Mouse (Mus musculus) kidney, postnatal 4 days (tissue): ENCODE measurements around the gene Ran.
A peak's percentile ranks its signal among the peaks of the same experiment; 100 is the strongest.

ENCODE experiments used
- DNase-seq, 2 experiments: peaks; one replicate each; pipeline ENCODE4 v3.0.0; 2021; ENCODE audit warnings: mixed read lengths in 2 of 2

Gene Ran

GRCm38 (mm10) chr5:129015540-129015939, 4.3 kb upstream of the Ran start:
- DNase-seq: no peak

- DNase-seq: no peak
These were observed 3.5 kb upstream of the Ran start for GRCm38 (mm10) chr5:129016370-129016769.

- DNase-seq: no peak
These were observed 933 bp upstream of the Ran start for GRCm38 (mm10) chr5:129018782-129019489.

GRCm38 (mm10) chr5:129020300-129020668, 415 bp downstream of the Ran start:
- peak in 1 of 2 experiments; percentile 88 for DNase-seq

GRCm38 (mm10) chr5:129020731-129021130, 862 bp downstream of the Ran start:
- DNase-seq: peak; percentile 50 to 60

- no peak for DNase-seq
These were observed 5.2 kb downstream of the Ran start for GRCm38 (mm10) chr5:129025048-129025447.

GRCm38 (mm10) chr5:129025725-129026124, 5.9 kb downstream of the Ran start:
- DNase-seq: no peak

- no peak for DNase-seq
These were observed 6.3 kb downstream of the Ran start for GRCm38 (mm10) chr5:129026171-129026570.

- no peak for DNase-seq
These were observed 6.8 kb downstream of the Ran start for GRCm38 (mm10) chr5:129026637-129027036.

GRCm38 (mm10) chr5:129029131-129029723, 9.4 kb downstream of the Ran start:
- DNase-seq: no peak

GRCm38 (mm10) chr5:129036678-129037077, 16.8 kb downstream of the Ran start:
- no peak for DNase-seq

GRCm38 (mm10) chr5:129037739-129038138, 17.9 kb downstream of the Ran start:
- no peak for DNase-seq

GRCm38 (mm10) chr5:129045641-129046580, 26.0 kb downstream of the Ran start:
- DNase-seq: no peak

GRCm38 (mm10) chr5:129049372-129049771, 29.5 kb downstream of the Ran start:
- DNase-seq: no peak

- DNase-seq: no peak
These were observed 32.0 kb downstream of the Ran start for GRCm38 (mm10) chr5:129051910-129052309.

GRCm38 (mm10) chr5:129052636-129053355, 32.9 kb downstream of the Ran start:
- DNase-seq: no peak

- DNase-seq: peak in 1 of 2 experiments; percentile 31
These were observed 34.9 kb downstream of the Ran start for GRCm38 (mm10) chr5:129054675-129055284.

- no peak for DNase-seq
These were observed 39.2 kb downstream of the Ran start for GRCm38 (mm10) chr5:129059116-129059515.

GRCm38 (mm10) chr5:129061579-129061978, 41.7 kb downstream of the Ran start:
- peak; percentile 82 to 87 for DNase-seq

- DNase-seq: peak; percentile 91
These were observed 43.3 kb downstream of the Ran start for GRCm38 (mm10) chr5:129063037-129063791.

- no peak for DNase-seq
These were observed 43.9 kb downstream of the Ran start for GRCm38 (mm10) chr5:129063792-129064087.

GRCm38 (mm10) chr5:129064186-129064585, 44.3 kb downstream of the Ran start:
- DNase-seq: no peak
